In genomic region chr4:114643679-114644208, GRCm38 (mm10) we compare ENCODE assay signal across 23 mouse cellular contexts.
DNase-seq lines count a peak whose midpoint lies in the region; ATAC-seq and TF ChIP-seq lines count a peak whose summit lies in the region.
"Had no signal": no experiment of that assay in that cellular context is flagged by ENCODE, and none has a peak within 500 bp of the region (broad histone marks: within the 10 kb centered on the region; RNA-seq: fewer than 3 reads in every experiment).

No protein-coding gene starts in this region.

- H3K4me3 ChIP-seq in kidney, postnatal 0 days (replicated peaks; ENCODE audit: low read depth, low read length): no peak overlapping the region
- H3K4me3 ChIP-seq in stomach, embryonic 14.5 days (ENCODE audit: low read depth, low read length): no peak overlapping the region
- H3K4me3 ChIP-seq in stomach, postnatal 0 days (ENCODE audit: low read depth, low read length): no peak overlapping the region
- no peak overlapping the region for H3K4me3 ChIP-seq in heart, embryonic 12.5 days
- H3K4me3 ChIP-seq: erythroblast, embryonic 14.5 days; heart, embryonic 15.5 days had no signal

- no peak for TF ChIP-seq EP300 in stomach, postnatal 0 days (optimal IDR thresholded peaks at IDR 0.05)

- H3K27ac ChIP-seq in kidney, postnatal 0 days: no peak overlapping the region
- H3K27ac ChIP-seq in stomach, embryonic 14.5 days (ENCODE audit: low read length): no peak overlapping the region
- no peak overlapping the region for H3K27ac ChIP-seq in stomach, postnatal 0 days (replicated peaks)
- no peak overlapping the region for H3K27ac ChIP-seq in heart, embryonic 12.5 days (ENCODE audit: poor library complexity, severe bottlenecking)
- H3K27ac ChIP-seq: heart, embryonic 15.5 days had no signal

- DNase-seq in embryo, embryonic 10.5 days (ENCODE audit: low spot score): peak; percentile 54
- no peak for DNase-seq in embryo, embryonic 9.5 days (ENCODE audit: extremely low spot score)
- DNase-seq in kidney, postnatal 0 days (ENCODE audit: low spot score): peak; percentile 70
- no peak for DNase-seq in kidney, adult 11 months
- no peak for DNase-seq in stomach, postnatal 0 days (ENCODE audit: low spot score)
- DNase-seq: adrenal gland, postnatal 10 days; cerebellum, postnatal 25 days; gastrocnemius, postnatal 14 days; heart, adult 18-20 months; heart, postnatal 4 days; kidney, adult 9 months; left cerebral cortex, postnatal 4 days; liver; lung, postnatal 36 days; right cerebral cortex, postnatal 25 days had no signal

- no peak overlapping the region for H3K9ac ChIP-seq in kidney, postnatal 0 days (ENCODE audit: low read depth, low read length)
- H3K9ac ChIP-seq in stomach, embryonic 14.5 days (replicated peaks; ENCODE audit: low read depth, low read length): no peak overlapping the region
- H3K9ac ChIP-seq in stomach, postnatal 0 days (ENCODE audit: low read length): no peak overlapping the region
- no peak overlapping the region for H3K9ac ChIP-seq in heart, embryonic 12.5 days
- H3K9ac ChIP-seq: heart, embryonic 15.5 days had no signal

- ATAC-seq in kidney, postnatal 0 days (replicated peaks; ENCODE audit: low FRiP score, low read depth): no peak; the same call in 1 of the 2 replicates
- ATAC-seq in stomach, embryonic 14.5 days (ENCODE audit: insufficient number of reproducible peaks, insufficient read depth, low FRiP score, low read depth): no peak
- ATAC-seq in stomach, postnatal 0 days (ENCODE audit: low FRiP score, low TSS enrichment): no peak
- no peak for ATAC-seq in erythroblast, adult 5-6 weeks (replicated peaks; ENCODE audit: low FRiP score, poor library complexity, severe bottlenecking)
- no peak for ATAC-seq in heart, embryonic 12.5 days (ENCODE audit: insufficient number of reproducible peaks, low FRiP score)
- ATAC-seq: activated CD4-positive, CD25-positive, alpha-beta regulatory T cell, adult 4 months; forebrain, embryonic 14.5 days had no signal

- H3K9me3 ChIP-seq in kidney, postnatal 0 days (replicated peaks; ENCODE audit: low read length): no peaks in the 10 kb centered on the region
- H3K9me3 ChIP-seq in stomach, embryonic 14.5 days (ENCODE audit: control insufficient read depth, low read depth, low read length): no peaks in the 10 kb centered on the region
- no peaks in the 10 kb centered on the region for H3K9me3 ChIP-seq in stomach, postnatal 0 days (ENCODE audit: control insufficient read depth, low read length)
- H3K9me3 ChIP-seq in heart, embryonic 12.5 days (replicated peaks): no peaks in the 10 kb centered on the region
- H3K9me3 ChIP-seq: heart, embryonic 15.5 days had no signal

- H3K36me3 ChIP-seq in kidney, postnatal 0 days (ENCODE audit: insufficient read depth, low read length): no peaks in the 10 kb centered on the region
- no peaks in the 10 kb centered on the region for H3K36me3 ChIP-seq in stomach, embryonic 14.5 days (ENCODE audit: control insufficient read depth, insufficient read depth, low read length)
- H3K36me3 ChIP-seq in stomach, postnatal 0 days (ENCODE audit: control insufficient read depth, insufficient read depth, low read length): no peaks in the 10 kb centered on the region
- no peaks in the 10 kb centered on the region for H3K36me3 ChIP-seq in heart, embryonic 12.5 days
- H3K36me3 ChIP-seq: G1E; heart, embryonic 15.5 days had no signal

- H3K4me1 ChIP-seq in kidney, postnatal 0 days (replicated peaks; ENCODE audit: insufficient read depth, low read length): 0 out of 2 replicates have a peak, but pooled peaks cover 5% of the 10 kb centered on the region
- 0 out of 2 replicates have a peak, but pooled peaks cover 4% of the 10 kb centered on the region for H3K4me1 ChIP-seq in stomach, embryonic 14.5 days (ENCODE audit: control insufficient read depth, insufficient read depth, low read length)
- H3K4me1 ChIP-seq in stomach, postnatal 0 days (replicated peaks; ENCODE audit: control insufficient read depth, insufficient read depth): no peaks in the 10 kb centered on the region
- H3K4me1 ChIP-seq in heart, embryonic 12.5 days (replicated peaks): peaks cover 4% of the 10 kb centered on the region; the same call in 1 of the 2 replicates

- no peak for TF ChIP-seq CTCF in kidney, postnatal 0 days (IDR thresholded peaks at IDR 0.05; ENCODE audit: low read depth)
- TF ChIP-seq CTCF in stomach, postnatal 0 days (IDR thresholded peaks at IDR 0.05; ENCODE audit: low read depth): no peak

- H3K27me3 ChIP-seq in kidney, postnatal 0 days (ENCODE audit: insufficient read depth, low read length): peaks cover 3% of the 10 kb centered on the region; the same call in 1 of the 2 replicates
- peaks cover 3% of the 10 kb centered on the region; the same call in 1 of the 2 replicates for H3K27me3 ChIP-seq in stomach, embryonic 14.5 days (ENCODE audit: control insufficient read depth, insufficient read depth, low read length)
- no peaks in the 10 kb centered on the region for H3K27me3 ChIP-seq in stomach, postnatal 0 days (ENCODE audit: control insufficient read depth, insufficient read depth, low read length)
- peaks cover 65% of the 10 kb centered on the region for H3K27me3 ChIP-seq in heart, embryonic 12.5 days (replicated peaks)

- peak overlapping the region; percentile 30 for H3K4me2 ChIP-seq in kidney, postnatal 0 days (ENCODE audit: low read length)
- H3K4me2 ChIP-seq in stomach, embryonic 14.5 days (replicated peaks; ENCODE audit: low read depth, low read length): peak overlapping the region; percentile 18
- H3K4me2 ChIP-seq in stomach, postnatal 0 days (replicated peaks; ENCODE audit: low read depth): no peak overlapping the region
- no peak overlapping the region for H3K4me2 ChIP-seq in heart, embryonic 12.5 days
- H3K4me2 ChIP-seq: heart, embryonic 15.5 days had no signal

- 13% methylated on average over 20 of the region's 20 CpGs for WGBS in kidney, postnatal 0 days
- WGBS in stomach, embryonic 14.5 days: 12% methylated on average over 20 of the region's 20 CpGs
- WGBS in stomach, postnatal 0 days: 25% methylated on average over 20 of the region's 20 CpGs
- 77% methylated on average over 20 of the region's 20 CpGs for WGBS in heart, embryonic 12.5 days

Comparison
In these comparisons a context has a peak if more than half of its experiments do, and no peak if none do; other contexts are left out.
1. DNase-seq: peak in embryo, embryonic 10.5 days (single experiment) and kidney, postnatal 0 days (single experiment); none in embryo, embryonic 9.5 days (single experiment), kidney, adult 11 months (single experiment) and stomach, postnatal 0 days (single experiment).
2. H3K4me2 ChIP-seq: peak in kidney, postnatal 0 days (single experiment) and stomach, embryonic 14.5 days (single experiment); none in stomach, postnatal 0 days (single experiment) and heart, embryonic 12.5 days (single experiment).